In genomic region chr2:70634028-70634690, GRCm38 (mm10) we compare ENCODE assay signal across 18 mouse cellular contexts. TPM values are rescaled to one million over a fixed set of nuclear protein-coding genes. Genes with fewer than 3 reads are reported as not detected.
DNase-seq lines count a peak whose midpoint lies in the region.
"Had no signal": no experiment of that assay in that cellular context is flagged by ENCODE, and none has a peak within 500 bp of the region (broad histone marks: within the 10 kb centered on the region; RNA-seq: fewer than 3 reads in every experiment).

No protein-coding gene starts in this region.

- H3K36me3 ChIP-seq in heart, embryonic 10.5 days, result no peaks in the 10 kb centered on the region
- H3K36me3 ChIP-seq: embryonic facial prominence, embryonic 10.5 days; embryonic facial prominence, embryonic 12.5 days; forebrain, embryonic 15.5 days had no signal

- 81% methylated on average over 5 of the region's 5 CpGs for WGBS in heart, embryonic 10.5 days

- H3K27ac ChIP-seq in heart, embryonic 10.5 days, result no peak overlapping the region
- H3K27ac ChIP-seq: embryonic facial prominence, embryonic 10.5 days; embryonic facial prominence, embryonic 12.5 days; forebrain, embryonic 13.5 days; forebrain, embryonic 15.5 days had no signal

- no peak overlapping the region for H3K4me3 ChIP-seq in heart, embryonic 10.5 days
- H3K4me3 ChIP-seq: embryonic facial prominence, embryonic 10.5 days; embryonic facial prominence, embryonic 12.5 days; forebrain, embryonic 13.5 days; forebrain, embryonic 15.5 days had no signal

- peaks cover 10% of the 10 kb centered on the region for H3K4me1 ChIP-seq in heart, embryonic 10.5 days

- peak; percentile 56 for DNase-seq in heart, embryonic 10.5 days (ENCODE audit: low spot score)
- DNase-seq in heart, postnatal 25 days (ENCODE audit: low spot score), result no peak
- peak; percentile 54 for DNase-seq in retina, postnatal 1 day
- DNase-seq in retina, embryonic 14.5 days (ENCODE audit: low spot score), result no peak
- DNase-seq in retina, postnatal 7 days (ENCODE audit: low read depth, low spot score), result peak; percentile 46
- DNase-seq in left cerebral cortex, adult 9 months (ENCODE audit: low spot score in 2 of 2), result no peak
- DNase-seq: adrenal gland, adult 2 months; adrenal gland, postnatal 10 days; adrenal gland, postnatal 25 days; cerebellum, adult 11 months; cerebellum, adult 2 months; cerebellum, adult 9-10 months; cerebellum, postnatal 10 days; cerebellum, postnatal 25 days had no signal

- H3K27me3 ChIP-seq in heart, embryonic 10.5 days (ENCODE audit: insufficient read depth, poor library complexity, severe bottlenecking), result no peaks in the 10 kb centered on the region
- H3K27me3 ChIP-seq: embryonic facial prominence, embryonic 12.5 days; forebrain, embryonic 13.5 days; forebrain, embryonic 15.5 days had no signal

- intact Hi-C loops in heart, postnatal 25 days (cut with DNase I), result no loop called here

- H3K9me3 ChIP-seq in heart, embryonic 10.5 days, result no peaks in the 10 kb centered on the region
- H3K9me3 ChIP-seq: embryonic facial prominence, embryonic 12.5 days; forebrain, embryonic 13.5 days; forebrain, embryonic 15.5 days had no signal

RNA-seq across cellular contexts. Expression of gene Gorasp2, which starts 27.2 kb away (rescaled TPM):
- 198 and 205 TPM in 2 replicates for polyA plus RNA-seq in heart, embryonic 10.5 days (2016; fragmentation: Nextera tagmentation; extraction: Ambion mirVana)
- total RNA-seq in heart, postnatal 25 days (2021), result 10 to 100 TPM; 60.8 to 61.5 TPM

RNA-seq across cellular contexts. Expression of gene Gm26558, which starts 27.7 kb away (rescaled TPM):
- polyA plus RNA-seq in heart, embryonic 10.5 days (2016; fragmentation: Nextera tagmentation; extraction: Ambion mirVana), result 3.8 and 4.6 TPM in 2 replicates
- not detected for total RNA-seq in heart, postnatal 25 days (2021)
- total RNA-seq: adrenal gland, adult 2 months had no signal

Comparison
In these comparisons a context has a peak if more than half of its experiments do, and no peak if none do; other contexts are left out.
1. DNase-seq: peak in heart, embryonic 10.5 days (single experiment), retina, postnatal 1 day (single experiment) and retina, postnatal 7 days (single experiment); none in heart, postnatal 25 days (single experiment), retina, embryonic 14.5 days (single experiment) and left cerebral cortex, adult 9 months (0 of 2).